Mouse (Mus musculus): ENCODE measurements around the gene Lpgat1. TPM values are rescaled to one million over a fixed set of nuclear protein-coding genes. Genes with fewer than 3 reads are reported as not detected.

The Lpgat1 gene
- polyA plus RNA-seq, 1 experiment, result 17.6 TPM

DNA sequence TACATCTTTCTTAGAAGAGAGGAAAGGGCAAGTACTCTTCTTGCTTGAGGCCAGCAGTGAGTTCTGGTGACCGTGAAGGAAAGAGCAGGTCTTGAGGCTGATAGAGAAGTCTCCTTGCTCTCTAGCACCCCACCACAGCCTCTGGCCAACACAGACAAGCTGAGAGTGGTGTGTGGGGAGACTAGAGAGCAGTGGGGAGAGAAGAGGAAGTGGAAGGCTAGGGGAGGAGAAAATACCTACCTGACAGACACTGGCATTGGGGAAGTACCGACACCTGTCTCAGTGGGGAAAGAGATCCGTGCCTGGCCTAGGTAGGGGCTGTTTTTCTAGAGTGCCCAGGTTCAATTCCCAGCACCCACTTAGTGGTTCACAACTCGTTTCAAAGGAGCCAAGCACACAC, 96.6 kb downstream of the Lpgat1 start:
- no peak for DNase-seq
- Histone ChIP-seq H3K4me1 (ENCODE audit: control insufficient read depth, insufficient read depth, low read length) (no peaks in the 10 kb centered on the region), H3K4me3 (ENCODE audit: insufficient read depth, low read depth, low read length) (no peak overlapping the region), H3K27me3 (replicated peaks; ENCODE audit: control insufficient read depth, insufficient read depth, low read length) (no peaks in the 10 kb centered on the region), H3K27ac (ENCODE audit: insufficient read depth, low read depth, low read length) (no peak overlapping the region), H3K36me3 (ENCODE audit: control insufficient read depth, insufficient read depth, low read length) (no peaks in the 10 kb centered on the region)
- TF ChIP-seq CTCF (conservative IDR thresholded peaks at IDR 0.05; ENCODE audit: insufficient read depth, insufficient read length, low read depth, low read length), result no peak
- TF ChIP-seq POLR2A (IDR thresholded peaks at IDR 0.05; ENCODE audit: low read depth, low read length), result no peak
- 83% methylated on average over 4 of the region's 4 CpGs for WGBS

DNA sequence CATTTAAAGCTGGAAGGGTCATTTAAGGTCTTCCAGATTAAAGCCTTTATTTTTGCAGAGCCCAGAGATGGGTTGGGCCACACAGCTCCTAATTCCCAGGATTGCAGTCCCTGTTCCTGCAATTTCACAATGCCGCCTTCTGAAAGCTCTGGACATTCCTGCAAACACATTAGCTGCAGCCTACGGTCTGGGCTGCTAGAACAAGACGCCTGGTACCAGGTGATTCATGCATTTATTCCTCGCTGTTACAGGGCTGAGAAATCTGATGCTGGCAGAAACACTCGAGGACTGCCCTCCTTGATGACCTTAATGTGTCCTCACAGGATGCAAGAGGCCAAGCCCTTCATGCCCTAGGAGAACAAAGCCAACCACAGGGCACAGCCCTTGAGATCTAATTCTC, 97.3 kb downstream of the Lpgat1 start:
- H3K27ac ChIP-seq (ENCODE audit: insufficient read depth, low read depth, low read length), result no peak overlapping the region
- TF ChIP-seq CTCF (conservative IDR thresholded peaks at IDR 0.05; ENCODE audit: insufficient read depth, insufficient read length, low read depth, low read length), result no peak
- TF ChIP-seq POLR2A (IDR thresholded peaks at IDR 0.05; ENCODE audit: low read depth, low read length), result no peak
- no peaks in the 10 kb centered on the region for H3K36me3 ChIP-seq (ENCODE audit: control insufficient read depth, insufficient read depth, low read length)
- no peaks in the 10 kb centered on the region for H3K27me3 ChIP-seq (replicated peaks; ENCODE audit: control insufficient read depth, insufficient read depth, low read length)
- no peaks in the 10 kb centered on the region for H3K4me1 ChIP-seq (ENCODE audit: control insufficient read depth, insufficient read depth, low read length)
- DNase-seq, result no peak
- H3K4me3 ChIP-seq (ENCODE audit: insufficient read depth, low read depth, low read length), result no peak overlapping the region
- 55% methylated on average over 5 of the region's 5 CpGs for WGBS

DNA sequence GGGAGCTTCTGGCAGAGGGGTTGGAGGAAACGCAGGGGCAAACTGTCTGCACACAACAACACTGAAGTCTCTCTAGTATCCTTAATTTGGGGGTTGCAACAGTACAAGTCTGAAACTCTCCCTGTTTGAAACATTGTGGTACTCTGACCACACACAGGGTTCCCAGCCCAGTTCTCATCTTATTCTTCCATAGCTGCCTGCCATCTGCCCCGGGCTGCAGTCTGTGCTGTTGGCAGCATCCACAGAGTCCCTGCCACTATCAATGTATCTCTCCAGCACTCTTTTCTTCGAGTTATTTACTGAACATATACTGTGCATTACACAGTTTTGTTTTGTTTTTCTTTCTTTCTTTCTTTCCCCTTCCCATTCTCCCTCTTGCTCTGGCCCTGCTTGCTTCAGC, 99.0 kb downstream of the Lpgat1 start:
- Histone ChIP-seq H3K4me3 (ENCODE audit: insufficient read depth, low read depth, low read length) (no peak overlapping the region), H3K36me3 (ENCODE audit: control insufficient read depth, insufficient read depth, low read length) (no peaks in the 10 kb centered on the region), H3K27me3 (replicated peaks; ENCODE audit: control insufficient read depth, insufficient read depth, low read length) (no peaks in the 10 kb centered on the region), H3K27ac (ENCODE audit: insufficient read depth, low read depth, low read length) (no peak overlapping the region), H3K4me1 (ENCODE audit: control insufficient read depth, insufficient read depth, low read length) (no peaks in the 10 kb centered on the region; the same call in 1 of the 2 replicates)
- WGBS, result 77% methylated on average over 3 of the region's 3 CpGs
- TF ChIP-seq CTCF (conservative IDR thresholded peaks at IDR 0.05; ENCODE audit: insufficient read depth, insufficient read length, low read depth, low read length) (no peak), POLR2A (IDR thresholded peaks at IDR 0.05; ENCODE audit: low read depth, low read length) (no peak)
- no peak for DNase-seq

DNA sequence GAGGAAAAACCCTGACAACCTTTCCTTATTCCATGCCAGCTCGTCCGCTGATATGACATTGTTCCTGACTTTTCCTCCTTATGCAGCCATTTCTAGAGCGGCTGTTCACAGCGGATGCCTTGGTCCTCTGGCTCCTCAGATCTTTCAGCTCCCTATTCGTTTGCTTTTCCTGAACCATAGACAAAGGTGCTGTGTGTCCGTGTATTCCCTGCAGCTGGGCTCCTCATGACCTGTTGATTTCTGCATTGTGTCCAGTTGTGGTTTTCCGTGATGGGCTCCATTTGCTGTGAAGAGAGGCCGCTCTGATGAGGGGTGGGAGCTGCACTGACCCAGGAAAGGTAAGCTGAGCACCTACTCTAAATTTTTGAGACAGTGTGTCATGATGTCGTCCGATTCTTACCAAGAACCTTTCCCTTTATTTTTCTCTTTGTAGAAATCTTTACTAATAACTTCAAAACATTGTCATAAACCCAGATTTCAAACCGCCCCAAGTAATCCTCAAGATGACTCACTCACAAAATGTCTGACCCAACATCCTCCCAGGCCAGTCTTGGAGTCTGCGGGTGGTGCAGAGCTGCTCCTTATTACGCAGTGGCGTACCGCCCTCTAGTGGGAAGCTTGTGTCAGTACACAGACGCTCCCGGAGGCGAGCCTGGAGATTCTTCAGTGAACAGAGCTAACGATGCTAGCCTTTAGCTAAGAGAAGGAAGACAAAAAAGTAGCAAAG, 99.9 kb downstream of the Lpgat1 start:
- WGBS, result 37% methylated on average over 19 of the region's 19 CpGs
- Histone ChIP-seq H3K27ac (ENCODE audit: insufficient read depth, low read depth, low read length) (no peak overlapping the region), H3K36me3 (ENCODE audit: control insufficient read depth, insufficient read depth, low read length) (no peaks in the 10 kb centered on the region), H3K4me1 (ENCODE audit: control insufficient read depth, insufficient read depth, low read length) (peaks cover 2% of the 10 kb centered on the region; the same call in 1 of the 2 replicates), H3K27me3 (replicated peaks; ENCODE audit: control insufficient read depth, insufficient read depth, low read length) (no peaks in the 10 kb centered on the region), H3K4me3 (ENCODE audit: insufficient read depth, low read depth, low read length) (no peak overlapping the region)
- TF ChIP-seq CTCF (conservative IDR thresholded peaks at IDR 0.05; ENCODE audit: insufficient read depth, insufficient read length, low read depth, low read length) (peak; percentile 98), POLR2A (IDR thresholded peaks at IDR 0.05; ENCODE audit: low read depth, low read length) (no peak)
- DNase-seq, result peak; percentile 86

DNA sequence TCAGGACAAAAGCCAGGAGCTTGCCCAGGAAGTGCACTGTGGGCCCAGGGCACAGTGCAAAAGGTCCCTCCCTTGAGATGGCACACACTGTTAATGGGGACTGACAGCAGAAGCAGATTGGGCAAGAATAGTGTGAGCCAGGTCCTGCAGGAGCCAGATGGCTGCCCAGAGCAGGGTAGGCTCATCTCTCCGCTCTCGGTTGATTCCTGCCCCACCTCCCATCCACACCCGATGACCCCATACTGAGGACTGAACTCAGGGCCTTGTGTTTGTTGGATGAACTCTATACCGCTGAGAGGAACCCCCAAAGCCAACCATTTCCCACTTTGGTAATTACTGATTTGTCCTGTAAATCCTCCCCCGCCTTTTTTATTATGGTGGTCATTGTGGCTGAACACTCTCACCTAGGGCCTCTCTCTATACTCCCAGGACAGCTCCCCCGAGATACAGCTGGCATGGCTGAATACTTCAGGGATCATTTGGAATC, 100.6 kb downstream of the Lpgat1 start:
- TF ChIP-seq POLR2A (IDR thresholded peaks at IDR 0.05; ENCODE audit: low read depth, low read length), result no peak
- no peak for TF ChIP-seq CTCF (conservative IDR thresholded peaks at IDR 0.05; ENCODE audit: insufficient read depth, insufficient read length, low read depth, low read length)
- peaks cover 2% of the 10 kb centered on the region; the same call in 1 of the 2 replicates for H3K4me1 ChIP-seq (ENCODE audit: control insufficient read depth, insufficient read depth, low read length)
- H3K27ac ChIP-seq (ENCODE audit: insufficient read depth, low read depth, low read length), result no peak overlapping the region
- no peaks in the 10 kb centered on the region for H3K27me3 ChIP-seq (replicated peaks; ENCODE audit: control insufficient read depth, insufficient read depth, low read length)
- H3K36me3 ChIP-seq (ENCODE audit: control insufficient read depth, insufficient read depth, low read length), result no peaks in the 10 kb centered on the region
- WGBS, result 38% methylated on average over 6 of the region's 6 CpGs
- DNase-seq, result no peak
- H3K4me3 ChIP-seq (ENCODE audit: insufficient read depth, low read depth, low read length), result no peak overlapping the region

DNA sequence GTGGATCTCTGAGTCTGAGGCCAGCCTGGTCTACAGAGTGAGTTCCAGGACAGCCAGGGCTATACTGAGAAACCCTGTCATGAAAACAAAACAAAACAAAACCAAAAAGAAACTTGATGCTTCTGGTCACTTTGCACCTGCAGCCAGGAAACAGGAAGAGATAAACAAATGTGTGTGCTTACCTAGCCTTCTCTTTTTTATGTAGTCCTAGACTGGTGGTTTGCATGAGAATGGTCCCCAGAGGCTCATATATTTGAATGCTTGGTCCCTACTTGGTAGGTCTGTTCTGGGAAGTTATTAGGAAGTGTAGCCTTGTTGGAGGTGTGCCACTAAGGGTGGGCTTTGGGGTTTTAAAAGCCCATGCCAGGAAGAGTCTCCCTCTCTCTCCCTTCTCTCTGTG, 101.4 kb downstream of the Lpgat1 start:
- Histone ChIP-seq H3K27ac (ENCODE audit: insufficient read depth, low read depth, low read length) (no peak overlapping the region), H3K4me3 (ENCODE audit: insufficient read depth, low read depth, low read length) (no peak overlapping the region), H3K4me1 (ENCODE audit: control insufficient read depth, insufficient read depth, low read length) (peaks cover 2% of the 10 kb centered on the region; the same call in 1 of the 2 replicates), H3K36me3 (ENCODE audit: control insufficient read depth, insufficient read depth, low read length) (no peaks in the 10 kb centered on the region), H3K27me3 (replicated peaks; ENCODE audit: control insufficient read depth, insufficient read depth, low read length) (no peaks in the 10 kb centered on the region)
- no peak for DNase-seq
- no peak for TF ChIP-seq POLR2A (IDR thresholded peaks at IDR 0.05; ENCODE audit: low read depth, low read length)
- TF ChIP-seq CTCF (conservative IDR thresholded peaks at IDR 0.05; ENCODE audit: insufficient read depth, insufficient read length, low read depth, low read length), result no peak

DNA sequence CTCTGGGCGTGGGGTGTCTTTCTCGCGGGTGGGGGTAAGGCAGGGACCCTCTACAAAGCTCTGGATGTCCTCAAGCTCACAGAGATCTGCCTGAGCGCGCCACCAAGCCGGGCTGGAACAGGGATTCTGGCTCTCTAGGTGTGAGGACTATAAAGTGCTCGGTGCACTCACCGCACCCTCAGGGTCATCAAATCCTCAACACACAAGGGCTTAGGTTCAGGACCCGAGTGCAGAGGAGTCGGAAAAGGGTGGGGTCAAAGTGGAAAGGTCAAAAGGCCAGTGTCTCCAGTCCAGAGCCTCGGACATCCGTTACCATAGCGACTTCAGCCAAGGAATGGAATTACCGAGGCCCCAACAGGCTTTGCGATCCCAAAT, 103.3 kb downstream of the Lpgat1 start:
- Histone ChIP-seq H3K36me3 (ENCODE audit: control insufficient read depth, insufficient read depth, low read length) (no peaks in the 10 kb centered on the region), H3K4me3 (ENCODE audit: insufficient read depth, low read depth, low read length) (peak overlapping the region; percentile 55), H3K4me1 (ENCODE audit: control insufficient read depth, insufficient read depth, low read length) (peaks cover 2% of the 10 kb centered on the region; the same call in 1 of the 2 replicates), H3K27me3 (replicated peaks; ENCODE audit: control insufficient read depth, insufficient read depth, low read length) (no peaks in the 10 kb centered on the region), H3K27ac (ENCODE audit: insufficient read depth, low read depth, low read length) (no peak overlapping the region)
- WGBS, result 4% methylated on average over 15 of the region's 15 CpGs
- no peak for DNase-seq
- TF ChIP-seq CTCF (conservative IDR thresholded peaks at IDR 0.05; ENCODE audit: insufficient read depth, insufficient read length, low read depth, low read length), result no peak
- TF ChIP-seq POLR2A (IDR thresholded peaks at IDR 0.05; ENCODE audit: low read depth, low read length), result no peak
